Mouse (Mus musculus): ENCODE data around the gene Fbxo46. TPM values are rescaled to one million over a fixed set of nuclear protein-coding genes. Genes with fewer than 3 reads are reported as not detected.
A peak's percentile ranks its signal among the peaks of the same experiment; 100 is the strongest.

Fbxo46 gene
- polyA plus RNA-seq, 1 experiment = 4.8 TPM

GRCm38 (mm10) chr7:19097217-19097616 lies 22.4 kb upstream of the Fbxo46 start:
- TF ChIP-seq CTCF (IDR thresholded peaks at IDR 0.05; ENCODE audit: borderline replicate concordance, insufficient read depth, low read length) (no peak), POLR2A (IDR thresholded peaks at IDR 0.05; ENCODE audit: low read depth, low read length) (no peak)
- no peak overlapping the region for H3K27ac ChIP-seq (ENCODE audit: insufficient read depth, low read length)
- H3K4me3 ChIP-seq (ENCODE audit: insufficient read depth, low read length) = no peak overlapping the region
- 0 out of 2 replicates have a peak, but pooled peaks cover 2% of the 10 kb centered on the region for H3K4me1 ChIP-seq (ENCODE audit: control insufficient read depth, insufficient read depth, low read length)

DNA sequence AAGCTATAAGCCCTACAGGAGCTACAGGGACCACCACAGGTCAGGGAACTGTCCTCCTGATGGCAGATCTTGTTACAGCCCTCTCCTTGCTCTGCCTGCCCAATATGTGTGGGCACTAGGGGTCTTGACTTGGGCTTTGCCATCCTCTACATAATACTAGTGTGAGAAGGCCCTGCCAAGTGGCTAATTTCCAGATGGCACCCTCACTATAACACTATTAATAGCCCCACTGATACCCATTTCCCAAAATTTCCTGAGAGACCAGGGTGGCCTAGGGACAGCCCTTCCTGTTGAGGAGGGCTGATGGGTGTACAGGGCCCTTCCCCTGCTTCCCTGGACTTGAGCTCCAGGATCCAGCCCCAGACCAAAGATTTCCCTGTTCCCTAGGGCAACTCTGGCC lies 21.8 kb upstream of the Fbxo46 start:
- H3K4me3 ChIP-seq (ENCODE audit: insufficient read depth, low read length) = no peak overlapping the region

GRCm38 (mm10) chr7:19098811-19099210 lies 20.8 kb upstream of the Fbxo46 start:
- Histone ChIP-seq H3K4me3 (ENCODE audit: insufficient read depth, low read length) (no peak overlapping the region), H3K4me1 (ENCODE audit: control insufficient read depth, insufficient read depth, low read length) (no peaks in the 10 kb centered on the region), H3K27ac (ENCODE audit: insufficient read depth, low read length) (no peak overlapping the region)
- TF ChIP-seq CTCF (IDR thresholded peaks at IDR 0.05; ENCODE audit: borderline replicate concordance, insufficient read depth, low read length) (no peak), POLR2A (IDR thresholded peaks at IDR 0.05; ENCODE audit: low read depth, low read length) (peak; percentile 31; the same call in 1 of the 2 replicates)

More for the DNA sequence above, 21.8 kb upstream of the Fbxo46 start:
- TF ChIP-seq POLR2A (IDR thresholded peaks at IDR 0.05; ENCODE audit: low read depth, low read length) = no peak; the same call in 1 of the 2 replicates
- TF ChIP-seq CTCF (IDR thresholded peaks at IDR 0.05; ENCODE audit: borderline replicate concordance, insufficient read depth, low read length) = no peak
- H3K4me1 ChIP-seq (ENCODE audit: control insufficient read depth, insufficient read depth, low read length) = 0 out of 2 replicates have a peak, but pooled peaks cover 2% of the 10 kb centered on the region
- H3K27ac ChIP-seq (ENCODE audit: insufficient read depth, low read length) = no peak overlapping the region

DNA sequence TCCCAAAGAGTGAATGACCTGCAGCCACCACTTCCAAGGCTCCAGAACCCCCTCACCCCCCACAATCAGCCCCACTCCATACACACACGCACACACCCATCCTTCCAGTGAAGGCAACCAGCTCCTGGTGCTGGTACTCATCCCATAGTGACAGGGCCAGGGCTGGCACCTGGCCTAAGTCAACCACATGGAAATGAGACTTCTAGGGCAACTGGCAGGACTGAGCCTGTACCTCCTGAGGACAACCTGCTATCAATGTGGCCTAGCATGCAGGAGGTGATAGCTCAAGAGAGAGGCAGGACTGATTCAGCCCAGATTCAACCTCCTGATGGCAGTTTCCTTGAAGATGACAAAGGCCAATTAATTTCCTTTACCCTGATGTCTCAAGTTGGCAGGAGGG lies 19.4 kb upstream of the Fbxo46 start:
- Histone ChIP-seq H3K27ac (ENCODE audit: insufficient read depth, low read length) (no peak overlapping the region), H3K4me3 (ENCODE audit: insufficient read depth, low read length) (no peak overlapping the region), H3K4me1 (ENCODE audit: control insufficient read depth, insufficient read depth, low read length) (no peaks in the 10 kb centered on the region)
- TF ChIP-seq POLR2A (IDR thresholded peaks at IDR 0.05; ENCODE audit: low read depth, low read length) (peak; percentile 23; the same call in 1 of the 2 replicates), CTCF (IDR thresholded peaks at IDR 0.05; ENCODE audit: borderline replicate concordance, insufficient read depth, low read length) (no peak)

- Histone ChIP-seq H3K27ac (ENCODE audit: insufficient read depth, low read length) (no peak overlapping the region), H3K4me1 (ENCODE audit: control insufficient read depth, insufficient read depth, low read length) (no peaks in the 10 kb centered on the region), H3K4me3 (ENCODE audit: insufficient read depth, low read length) (no peak overlapping the region)
- TF ChIP-seq POLR2A (IDR thresholded peaks at IDR 0.05; ENCODE audit: low read depth, low read length) (no peak), CTCF (IDR thresholded peaks at IDR 0.05; ENCODE audit: borderline replicate concordance, insufficient read depth, low read length) (no peak)
Observed at GRCm38 (mm10) chr7:19103741-19104140, 15.9 kb upstream of the Fbxo46 start.

- Histone ChIP-seq H3K4me1 (ENCODE audit: control insufficient read depth, insufficient read depth, low read length) (no peaks in the 10 kb centered on the region), H3K27ac (ENCODE audit: insufficient read depth, low read length) (no peak overlapping the region), H3K4me3 (ENCODE audit: insufficient read depth, low read length) (no peak overlapping the region)
- TF ChIP-seq POLR2A (IDR thresholded peaks at IDR 0.05; ENCODE audit: low read depth, low read length) = no peak
- TF ChIP-seq CTCF (IDR thresholded peaks at IDR 0.05; ENCODE audit: borderline replicate concordance, insufficient read depth, low read length) = no peak
Observed at GRCm38 (mm10) chr7:19104486-19104885, 15.2 kb upstream of the Fbxo46 start.

DNA sequence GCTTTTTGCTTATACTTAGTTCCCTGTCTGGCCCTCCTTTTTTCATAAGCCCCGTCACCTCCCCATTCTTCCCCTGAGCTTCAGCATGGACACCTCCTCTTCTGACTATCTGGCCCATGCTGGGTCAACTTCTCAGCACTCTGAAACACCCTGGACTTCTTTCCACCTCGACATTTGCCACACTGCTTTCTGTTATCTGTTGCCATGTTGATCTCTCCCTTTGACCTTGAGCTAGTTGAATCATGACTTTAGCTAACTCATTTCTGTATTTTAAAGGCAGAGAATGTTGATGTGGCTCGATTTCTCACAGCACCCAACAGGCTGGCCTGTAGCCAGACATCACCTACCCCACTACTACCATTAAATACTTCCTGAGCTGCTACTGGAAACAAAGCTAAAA lies 12.2 kb upstream of the Fbxo46 start:
- TF ChIP-seq CTCF (IDR thresholded peaks at IDR 0.05; ENCODE audit: borderline replicate concordance, insufficient read depth, low read length) (no peak), POLR2A (IDR thresholded peaks at IDR 0.05; ENCODE audit: low read depth, low read length) (no peak)

DNA sequence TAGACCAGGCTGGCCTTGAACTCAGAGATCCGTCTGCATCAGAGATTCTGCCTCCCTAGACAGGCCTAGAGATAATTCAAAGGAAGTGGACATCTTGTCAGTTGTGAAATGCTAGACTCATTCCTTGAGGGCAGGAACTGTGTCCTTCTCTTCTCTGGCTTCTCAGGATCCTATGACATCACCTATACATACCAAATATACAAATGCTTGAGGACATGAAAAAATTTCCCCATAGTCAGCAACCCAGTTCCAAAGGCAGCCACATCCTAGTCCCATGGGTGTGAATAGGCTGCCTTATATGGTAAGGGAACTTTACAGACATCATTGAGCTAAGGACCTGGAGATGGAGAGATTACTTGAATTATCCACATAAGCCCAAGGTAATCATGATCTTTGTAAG lies 10.1 kb upstream of the Fbxo46 start:
- Histone ChIP-seq H3K4me3 (ENCODE audit: insufficient read depth, low read length) (no peak overlapping the region), H3K4me1 (ENCODE audit: control insufficient read depth, insufficient read depth, low read length) (no peaks in the 10 kb centered on the region), H3K27ac (ENCODE audit: insufficient read depth, low read length) (no peak overlapping the region)
- no peak for TF ChIP-seq POLR2A (IDR thresholded peaks at IDR 0.05; ENCODE audit: low read depth, low read length)
- TF ChIP-seq CTCF (IDR thresholded peaks at IDR 0.05; ENCODE audit: borderline replicate concordance, insufficient read depth, low read length) = no peak

More for the DNA sequence above, 12.2 kb upstream of the Fbxo46 start:
- Histone ChIP-seq H3K27ac (ENCODE audit: insufficient read depth, low read length) (no peak overlapping the region), H3K4me1 (ENCODE audit: control insufficient read depth, insufficient read depth, low read length) (no peaks in the 10 kb centered on the region), H3K4me3 (ENCODE audit: insufficient read depth, low read length) (no peak overlapping the region)

DNA sequence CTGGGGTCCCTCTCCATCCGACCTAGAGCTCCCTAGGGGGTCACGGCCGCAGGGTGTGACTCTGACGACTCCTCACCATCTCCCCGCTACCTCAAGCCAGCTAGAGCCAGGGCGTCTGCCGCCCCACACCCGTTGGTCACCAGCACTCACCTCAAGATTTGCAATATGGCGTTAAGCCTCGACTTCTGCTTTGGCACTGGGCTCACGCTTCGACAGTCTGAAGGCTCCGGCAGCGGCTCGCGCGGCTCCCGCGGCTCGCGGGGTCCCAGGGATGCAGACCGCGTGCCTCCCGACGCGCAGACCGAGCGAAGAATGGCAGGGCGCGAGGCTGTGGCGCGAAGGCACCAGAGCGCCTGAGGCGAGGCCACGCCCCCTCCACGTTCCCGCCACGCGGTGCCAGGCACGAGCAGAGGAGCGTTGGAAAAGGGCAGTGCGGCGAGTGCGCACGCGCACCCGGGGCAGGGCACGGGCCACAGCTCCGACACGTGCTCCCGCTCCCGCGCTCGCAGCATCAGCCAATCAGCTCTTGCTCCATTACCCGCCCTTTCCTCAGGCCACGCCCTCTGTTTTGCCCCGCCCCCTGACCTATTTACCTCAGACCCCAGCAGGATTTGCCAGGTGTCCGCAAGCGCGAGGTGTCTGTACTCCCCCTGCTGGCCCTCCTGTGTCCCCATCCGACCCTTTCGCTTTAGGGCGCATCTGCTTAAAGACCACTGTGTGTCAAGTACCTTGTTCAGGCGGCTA lies 1.5 kb upstream of the Fbxo46 start, which contains the start of gene Gm4969:
Gene Gm4969, minus strand, starts transcription at position 341 of the 744 bp plus-strand sequence.
- H3K4me1 ChIP-seq (ENCODE audit: control insufficient read depth, insufficient read depth, low read length) = no peaks in the 10 kb centered on the region; the same call in 1 of the 2 replicates
- H3K4me3 ChIP-seq (ENCODE audit: insufficient read depth, low read length) = no peak within 1 kb of the TSS
- TF ChIP-seq CTCF (IDR thresholded peaks at IDR 0.05; ENCODE audit: borderline replicate concordance, insufficient read depth, low read length) = no peak
- no peak within 1 kb of the TSS for H3K27ac ChIP-seq (ENCODE audit: insufficient read depth, low read length)

DNA sequence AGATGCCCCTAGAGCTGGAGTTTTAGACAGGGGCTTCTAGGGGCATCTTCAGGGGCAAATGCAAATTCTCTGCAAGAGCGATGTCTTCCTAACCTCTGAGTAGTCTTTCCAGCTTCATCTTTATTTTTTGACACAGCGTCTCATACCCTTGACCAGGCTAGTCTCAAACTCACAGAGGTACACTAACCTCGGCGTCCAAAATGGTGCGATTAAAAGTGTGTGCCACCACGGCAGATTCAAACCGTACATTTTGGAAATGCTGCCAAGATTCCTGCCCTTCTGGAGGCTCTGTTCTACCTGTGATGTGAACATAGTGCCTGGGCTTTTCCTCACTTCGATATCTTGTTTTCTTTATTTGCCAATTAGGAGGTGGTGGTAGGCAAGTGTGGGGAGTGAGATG lies 576 bp upstream of the Fbxo46 start:
- no peaks in the 10 kb centered on the region; the same call in 1 of the 2 replicates for H3K4me1 ChIP-seq (ENCODE audit: control insufficient read depth, insufficient read depth, low read length)
- no peak overlapping the region for H3K4me3 ChIP-seq (ENCODE audit: insufficient read depth, low read length)
- TF ChIP-seq POLR2A (IDR thresholded peaks at IDR 0.05; ENCODE audit: low read depth, low read length) (no peak), CTCF (IDR thresholded peaks at IDR 0.05; ENCODE audit: borderline replicate concordance, insufficient read depth, low read length) (no peak)
- no peak overlapping the region for H3K27ac ChIP-seq (ENCODE audit: insufficient read depth, low read length)

Measured in embryonic fibroblast, embryonic 13.5 days (primary cell).